Mouse (Mus musculus): ENCODE measurements at regions not wholly inside any gene's neighbourhood (a gene's known extent, or its start where the extent isn't known, plus 50 kb on each side); places are given as distances from the start of the nearest gene placed in this dataset.

GRCm38 (mm10) chr3:37835687-37836086 is 111.4 kb upstream of the Gm5148 start:
- H3K27ac ChIP-seq (ENCODE audit: control insufficient read depth, low read depth, low read length), result no peak overlapping the region
- H3K9me3 ChIP-seq (replicated peaks; ENCODE audit: insufficient read depth, low read length), result no peaks in the 10 kb centered on the region
- no peaks in the 10 kb centered on the region for H3K79me2 ChIP-seq (ENCODE audit: control insufficient read depth, insufficient read depth, low read length, poor library complexity)
- H3K27me3 ChIP-seq (ENCODE audit: control insufficient read depth in 1 of 2, insufficient read depth in 2 of 2, low read length in 2 of 2), result no peaks in the 10 kb centered on the region
- 0 out of 4 replicates have a peak, but pooled peaks cover 0 to 2% of the 10 kb centered on the region in 2 experiments for H3K4me1 ChIP-seq (ENCODE audit: control insufficient read depth in 1 of 2, insufficient read depth in 2 of 2, low read length in 2 of 2)
- no peaks in the 10 kb centered on the region; a peak in 1 of 4 replicates for H3K36me3 ChIP-seq (ENCODE audit: control insufficient read depth in 1 of 2, insufficient read depth in 2 of 2, low read length in 2 of 2)
- H3K4me3 ChIP-seq (ENCODE audit: control insufficient read depth in 1 of 2, insufficient read depth in 1 of 2, low read depth in 2 of 2, low read length in 2 of 2), result no peak overlapping the region
- TF ChIP-seq GATA1 (IDR thresholded peaks at IDR 0.05; ENCODE audit: low read depth, low read length), result peak; percentile 35; the same call in 1 of the 2 replicates
- peak; percentile 55 for TF ChIP-seq TAL1 (IDR thresholded peaks at IDR 0.05; ENCODE audit: low read length)
- no peak for TF ChIP-seq ZC3H11A (IDR thresholded peaks at IDR 0.05; ENCODE audit: low read depth, low read length)
- TF ChIP-seq TCF12 (IDR thresholded peaks at IDR 0.05; ENCODE audit: low read depth, low read length), result peak; percentile 24; the same call in 1 of the 2 replicates
- peak; percentile 47 to 53; a peak in 2 of 4 replicates for TF ChIP-seq EP300 (IDR thresholded peaks at IDR 0.05; ENCODE audit: low read depth in 1 of 2, low read length in 2 of 2)
- no peak overlapping the region for H3K9ac ChIP-seq (ENCODE audit: control insufficient read depth, low read depth, low read length, poor library complexity, severe bottlenecking)
- peak; percentile 47 for DNase-seq (ENCODE audit: low read depth, low spot score)

- no peak for TF ChIP-seq ZKSCAN1 (IDR thresholded peaks at IDR 0.05; ENCODE audit: low read depth, low read length)
- TF ChIP-seq ZC3H11A (IDR thresholded peaks at IDR 0.05; ENCODE audit: low read depth, low read length), result no peak
- Histone ChIP-seq H3K4me3 (ENCODE audit: control insufficient read depth in 1 of 2, insufficient read depth in 1 of 2, low read depth in 2 of 2, low read length in 2 of 2) (no peak overlapping the region), H3K4me1 (ENCODE audit: control insufficient read depth in 1 of 2, insufficient read depth in 2 of 2, low read length in 2 of 2) (0 out of 4 replicates have a peak, but pooled peaks cover 0 to 2% of the 10 kb centered on the region in 2 experiments), H3K27ac (ENCODE audit: control insufficient read depth, low read depth, low read length) (no peak overlapping the region), H3K9me3 (replicated peaks; ENCODE audit: insufficient read depth, low read length) (no peaks in the 10 kb centered on the region), H3K36me3 (ENCODE audit: control insufficient read depth in 1 of 2, insufficient read depth in 2 of 2, low read length in 2 of 2) (no peaks in the 10 kb centered on the region; a peak in 1 of 4 replicates), H3K27me3 (ENCODE audit: control insufficient read depth in 1 of 2, insufficient read depth in 2 of 2, low read length in 2 of 2) (no peaks in the 10 kb centered on the region), H3K79me2 (ENCODE audit: control insufficient read depth, insufficient read depth, low read length, poor library complexity) (no peaks in the 10 kb centered on the region), H3K9ac (ENCODE audit: control insufficient read depth, low read depth, low read length, poor library complexity, severe bottlenecking) (no peak overlapping the region)
- DNase-seq (ENCODE audit: low read depth, low spot score), result no peak
Observed at GRCm38 (mm10) chr3:37835135-37835534, 110.8 kb upstream of the Gm5148 start.

- DNase-seq (ENCODE audit: low read depth, low spot score), result no peak
- Histone ChIP-seq H3K36me3 (ENCODE audit: control insufficient read depth in 1 of 2, insufficient read depth in 2 of 2, low read length in 2 of 2) (no peaks in the 10 kb centered on the region; a peak in 1 of 4 replicates), H3K27ac (ENCODE audit: control insufficient read depth, low read depth, low read length) (no peak overlapping the region), H3K9me3 (replicated peaks; ENCODE audit: insufficient read depth, low read length) (no peaks in the 10 kb centered on the region), H3K27me3 (ENCODE audit: control insufficient read depth in 1 of 2, insufficient read depth in 2 of 2, low read length in 2 of 2) (no peaks in the 10 kb centered on the region), H3K9ac (ENCODE audit: control insufficient read depth, low read depth, low read length, poor library complexity, severe bottlenecking) (no peak overlapping the region), H3K4me3 (ENCODE audit: control insufficient read depth in 1 of 2, insufficient read depth in 1 of 2, low read depth in 2 of 2, low read length in 2 of 2) (no peak overlapping the region), H3K79me2 (ENCODE audit: control insufficient read depth, insufficient read depth, low read length, poor library complexity) (no peaks in the 10 kb centered on the region), H3K4me1 (ENCODE audit: control insufficient read depth in 1 of 2, insufficient read depth in 2 of 2, low read length in 2 of 2) (0 out of 4 replicates have a peak, but pooled peaks cover 0 to 2% of the 10 kb centered on the region in 2 experiments)
- TF ChIP-seq RAD21 (IDR thresholded peaks at IDR 0.05; ENCODE audit: low read depth, low read length), result no peak
- no peak for TF ChIP-seq USF1 (IDR thresholded peaks at IDR 0.05; ENCODE audit: low read depth, low read length)
- TF ChIP-seq MXI1 (IDR thresholded peaks at IDR 0.05; ENCODE audit: low read depth, low read length), result no peak
- no peak for TF ChIP-seq JUND (IDR thresholded peaks at IDR 0.05; ENCODE audit: low read depth, low read length)
- no peak for TF ChIP-seq SMC3 (IDR thresholded peaks at IDR 0.05; ENCODE audit: low read depth, low read length)
- TF ChIP-seq E2F4 (IDR thresholded peaks at IDR 0.05; ENCODE audit: borderline replicate concordance, low read depth, low read length), result no peak
- TF ChIP-seq CHD1 (IDR thresholded peaks at IDR 0.05; ENCODE audit: low read depth, low read length), result no peak
- TF ChIP-seq HCFC1 (IDR thresholded peaks at IDR 0.05; ENCODE audit: low read depth, low read length), result no peak
- no peak for TF ChIP-seq NELFE (IDR thresholded peaks at IDR 0.05; ENCODE audit: low read depth, low read length)
- TF ChIP-seq ZKSCAN1 (IDR thresholded peaks at IDR 0.05; ENCODE audit: low read depth, low read length), result no peak
- no peak for TF ChIP-seq RCOR1 (IDR thresholded peaks at IDR 0.05; ENCODE audit: low read depth, low read length)
Observed at GRCm38 (mm10) chr3:37834626-37835025, 110.3 kb upstream of the Gm5148 start.
